Mouse (Mus musculus): ENCODE measurements at regions not wholly inside any gene's neighbourhood (a gene's known extent, or its start where the extent isn't known, plus 50 kb on each side); places are given as distances from the start of the nearest gene placed in this dataset.

DNA sequence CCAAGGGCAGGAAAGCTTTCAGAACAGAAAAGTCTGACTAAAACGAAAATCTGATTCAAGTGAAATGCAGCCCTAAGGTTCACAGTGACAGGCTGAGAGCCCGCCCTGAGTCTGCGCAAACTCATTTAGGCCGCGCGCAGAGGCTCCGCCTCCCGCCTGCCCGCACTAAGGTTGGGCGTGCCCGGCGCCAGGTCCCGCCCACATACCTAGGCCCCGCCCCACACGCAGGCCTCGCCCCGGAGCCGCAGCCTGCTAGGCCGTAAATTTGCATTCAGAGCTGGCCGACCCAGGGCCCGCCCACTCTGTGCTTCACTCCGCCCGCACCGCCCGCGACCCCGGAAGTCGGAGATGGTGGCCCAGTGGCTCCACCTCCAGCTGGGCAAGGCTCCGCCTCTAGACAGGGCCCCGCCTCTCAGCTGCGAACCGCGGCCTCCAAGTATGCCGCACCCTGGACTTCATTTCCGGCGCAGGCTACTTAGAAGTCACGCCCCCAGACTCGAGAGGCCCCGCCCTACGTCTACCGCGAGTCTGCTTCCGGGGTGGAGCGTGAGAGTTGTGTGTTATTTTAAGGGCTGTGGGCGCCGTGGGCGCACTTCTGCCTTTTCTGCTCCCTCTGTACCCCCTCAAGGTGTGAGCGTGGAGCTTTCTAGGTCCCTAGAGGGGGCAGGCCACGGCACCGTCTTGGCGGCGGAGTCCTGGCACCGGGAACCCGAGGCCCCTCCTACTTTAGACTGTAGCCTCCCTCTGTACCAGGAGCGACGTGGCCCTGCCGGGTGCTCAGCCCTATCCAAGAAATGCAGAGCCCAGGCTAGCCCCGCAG, 52.3 kb upstream of the Wnt7b start:
- no peak for TF ChIP-seq CTCF (conservative IDR thresholded peaks at IDR 0.05; ENCODE audit: low read length)
- TF ChIP-seq POU5F1 (IDR thresholded peaks at IDR 0.05; ENCODE audit: borderline replicate concordance, low read length) = no peak
- TF ChIP-seq NANOG (IDR thresholded peaks at IDR 0.05; ENCODE audit: borderline replicate concordance, low read length) = no peak

All from E14TG2a.4 (cell line).